Mouse (Mus musculus) MEL (cell line): ENCODE measurements around the gene Hmg20a. TPM values are rescaled to one million over a fixed set of nuclear protein-coding genes. Genes with fewer than 3 reads are reported as not detected.

Source experiments
- DNase-seq: peaks from one replicate; pipeline ENCODE4 v3.0.0; 2011; ENCODE audit warnings: low read depth, low spot score
- H3K27ac ChIP-seq: 2 replicates; pipeline ENCODE4 v1.5.1; 2012; ENCODE audit warnings: low read depth, mild to moderate bottlenecking, control low read depth, low read length, moderate library complexity; ENCODE audit not compliant: control insufficient read depth
- H3K27me3 ChIP-seq, 2 experiments: fragments of 150-350 bp in 1 of 2; sonication (generic) in 1 of 2; 2 replicates each; pipeline ENCODE4 v1.6.1; 2012; ENCODE audit warnings: low read length in 2 of 2, mild to moderate bottlenecking in 2 of 2, improper control_type of control experiment in 1 of 2, moderate library complexity in 1 of 2; ENCODE audit not compliant: insufficient read depth in 2 of 2, control insufficient read depth in 1 of 2
- H3K36me3 ChIP-seq, 2 experiments: 2 replicates each; pipeline ENCODE4 v1.6.1; 2012 to 2014; ENCODE audit warnings: low read length in 2 of 2, improper control_type of control experiment in 1 of 2, inconsistent platforms in 1 of 2, mild to moderate bottlenecking in 1 of 2; ENCODE audit not compliant: insufficient read depth in 2 of 2, control insufficient read depth in 1 of 2
- H3K4me1 ChIP-seq, 2 experiments: fragments of 150-350 bp in 1 of 2; sonication (generic) in 1 of 2; 2 replicates each; pipeline ENCODE4 v1.6.1; 2012; ENCODE audit warnings: low read length in 2 of 2, improper control_type of control experiment in 1 of 2, mild to moderate bottlenecking in 1 of 2; ENCODE audit not compliant: insufficient read depth in 2 of 2, control insufficient read depth in 1 of 2
- H3K4me3 ChIP-seq, 2 experiments: fragments of 150-350 bp in 1 of 2; sonication (generic) in 1 of 2; 2 replicates each; pipeline ENCODE4 v1.5.1; 2012; ENCODE audit warnings: low read depth in 2 of 2, low read length in 2 of 2, mild to moderate bottlenecking in 2 of 2, moderate library complexity in 2 of 2, control low read depth in 1 of 2, improper control_type of control experiment in 1 of 2; ENCODE audit not compliant: control insufficient read depth in 1 of 2, insufficient read depth in 1 of 2
- H3K79me2 ChIP-seq: 2 replicates; pipeline ENCODE4 v1.6.1; 2012; ENCODE audit warnings: mild to moderate bottlenecking, low read length, moderate library complexity; ENCODE audit not compliant: control insufficient read depth, poor library complexity, insufficient read depth
- H3K9ac ChIP-seq: 2 replicates; pipeline ENCODE4 v1.6.1; 2012; ENCODE audit warnings: low read depth, mild to moderate bottlenecking, control low read depth, low read length, moderate library complexity; ENCODE audit not compliant: control insufficient read depth, poor library complexity, severe bottlenecking
- H3K9me3 ChIP-seq: fragments of 150-350 bp; sonication (generic); replicated peaks from 2 replicates; pipeline ENCODE4 v1.6.1; 2012; ENCODE audit warnings: mild to moderate bottlenecking, low read length, improper control_type of control experiment, moderate library complexity; ENCODE audit not compliant: insufficient read depth
- BHLHE40 ChIP-seq: IDR thresholded peaks from 2 replicates; pipeline ENCODE4 v1.6.1; 2012; ENCODE audit warnings: low read depth, mild to moderate bottlenecking, inconsistent platforms, low read length, improper control_type of control experiment, borderline replicate concordance
- CTCF ChIP-seq, 3 experiments: IDR thresholded peaks in 2 of 3; conservative IDR thresholded peaks in 1 of 3; 2 replicates each; pipeline ENCODE4 v1.5.1; 2011 to 2012; ENCODE audit warnings: low read length in 3 of 3, low read depth in 2 of 3, mild to moderate bottlenecking in 2 of 3, improper control_type of control experiment in 1 of 3, inconsistent platforms in 1 of 3, mixed read lengths in 1 of 3, moderate library complexity in 1 of 3; ENCODE audit not compliant: control insufficient read depth in 1 of 3, insufficient read depth in 1 of 3, poor library complexity in 1 of 3, severe bottlenecking in 1 of 3
- E2F4 ChIP-seq: IDR thresholded peaks from 2 replicates; pipeline ENCODE4 v1.6.1; 2011; ENCODE audit warnings: low read depth, low read length, improper control_type of control experiment, borderline replicate concordance
- ELF1 ChIP-seq: IDR thresholded peaks from 2 replicates; pipeline ENCODE4 v1.6.1; 2014; ENCODE audit warnings: low read depth, mild to moderate bottlenecking, inconsistent platforms, low read length, improper control_type of control experiment, moderate library complexity
- ETS1 ChIP-seq: IDR thresholded peaks from 2 replicates; pipeline ENCODE4 v1.6.1; 2012; ENCODE audit warnings: low read depth, mild to moderate bottlenecking, inconsistent platforms, low read length, improper control_type of control experiment, moderate library complexity
- GABPA ChIP-seq: IDR thresholded peaks from 2 replicates; pipeline ENCODE4 v1.6.1; 2012; ENCODE audit warnings: low read depth, mild to moderate bottlenecking, inconsistent platforms, low read length, improper control_type of control experiment, moderate library complexity
- HCFC1 ChIP-seq: IDR thresholded peaks from 2 replicates; pipeline ENCODE4 v1.6.1; 2012; ENCODE audit warnings: low read depth, mild to moderate bottlenecking, inconsistent platforms, low read length, improper control_type of control experiment, moderate library complexity
- MAX ChIP-seq: IDR thresholded peaks from 2 replicates; pipeline ENCODE4 v1.6.1; 2011; ENCODE audit warnings: low read length, improper control_type of control experiment
- MYC ChIP-seq: IDR thresholded peaks from 2 replicates; pipeline ENCODE4 v1.6.1; 2011; ENCODE audit warnings: low read depth, mild to moderate bottlenecking, low read length, improper control_type of control experiment, moderate library complexity
- POLR2A ChIP-seq, 2 experiments: IDR thresholded peaks; 2 replicates each; pipeline ENCODE4 v1.6.1; 2011 to 2012; ENCODE audit warnings: low read length in 2 of 2, mild to moderate bottlenecking in 2 of 2, control low read depth in 1 of 2, improper control_type of control experiment in 1 of 2, low read depth in 1 of 2, moderate library complexity in 1 of 2; ENCODE audit not compliant: control insufficient read depth in 1 of 2, insufficient read depth in 1 of 2, poor library complexity in 1 of 2
- RCOR1 ChIP-seq: IDR thresholded peaks from 2 replicates; pipeline ENCODE4 v1.6.1; 2012; ENCODE audit warnings: low read depth, mild to moderate bottlenecking, inconsistent platforms, low read length, improper control_type of control experiment
- SIN3A ChIP-seq: IDR thresholded peaks from 2 replicates; pipeline ENCODE4 v1.6.1; 2012; ENCODE audit warnings: low read length, improper control_type of control experiment, inconsistent platforms
- USF1 ChIP-seq: IDR thresholded peaks from 2 replicates; pipeline ENCODE4 v1.6.1; 2014; ENCODE audit warnings: low read depth, mild to moderate bottlenecking, inconsistent platforms, low read length, improper control_type of control experiment, moderate library complexity
- ZC3H11A ChIP-seq: IDR thresholded peaks from 2 replicates; pipeline ENCODE4 v1.6.1; 2012; ENCODE audit warnings: low read depth, mild to moderate bottlenecking, inconsistent platforms, low read length, improper control_type of control experiment
- ZKSCAN1 ChIP-seq: IDR thresholded peaks from 2 replicates; pipeline ENCODE4 v1.6.1; 2012; ENCODE audit warnings: low read depth, mild to moderate bottlenecking, inconsistent platforms, low read length, improper control_type of control experiment, moderate library complexity
- ZMIZ1 ChIP-seq: IDR thresholded peaks from 2 replicates; pipeline ENCODE4 v1.6.1; 2012; ENCODE audit warnings: low read depth, mild to moderate bottlenecking, inconsistent platforms, low read length, improper control_type of control experiment, moderate library complexity
- polyA plus RNA-seq, 2 experiments: library from polyadenylated mRNA; stranded (reverse) in 1 of 2; unstranded in 1 of 2; fragments of >175 nt in 1 of 2; fragments of >200 nt in 1 of 2; gene quantifications; 2 replicates each; pipeline versions ENCODE4 v1.2.1 to v1.2.4; 2012; ENCODE audit warnings: low replicate concordance in 2 of 2, low read depth in 1 of 2; ENCODE audit not compliant: insufficient read length in 2 of 2, insufficient read depth in 1 of 2, missing spikeins in 1 of 2
- total RNA-seq: library from RNA; depleted of rRNA; stranded (reverse); fragments of 300-350 nt; gene quantifications from 2 replicates; pipeline ENCODE4 v1.2.3, GENCODE M21; 2012

Hmg20a gene
- total and polyA plus RNA-seq, 3 experiments, result 12.6 to 23.6 TPM; not detected in 1

- no peak overlapping the region for H3K27ac ChIP-seq
- no peaks in the 10 kb centered on the region for H3K27me3 ChIP-seq
- no peaks in the 10 kb centered on the region for H3K4me1 ChIP-seq
- H3K79me2 ChIP-seq, result no peaks in the 10 kb centered on the region
- peaks cover 0 to 2% of the 10 kb centered on the region in 2 experiments; a peak in 2 of 4 replicates for H3K36me3 ChIP-seq
- H3K9ac ChIP-seq, result no peak overlapping the region
- DNase-seq, result no peak
- TF ChIP-seq CTCF (IDR thresholded peaks at IDR 0.05 in 2 of 3, conservative IDR thresholded peaks at IDR 0.05 in 1 of 3; ENCODE audit: control insufficient read depth in 1 of 3, insufficient read depth in 1 of 3, low read depth in 2 of 3, low read length in 3 of 3, poor library complexity in 1 of 3, severe bottlenecking in 1 of 3) (no peak), GABPA (no peak), POLR2A (IDR thresholded peaks at IDR 0.05; ENCODE audit: control insufficient read depth in 1 of 2, insufficient read depth in 1 of 2, low read depth in 1 of 2, low read length in 2 of 2, poor library complexity in 1 of 2) (no peak), ZMIZ1 (no peak), MAX (no peak), ELF1 (no peak), HCFC1 (no peak), MYC (no peak)
- H3K9me3 ChIP-seq, result no peaks in the 10 kb centered on the region
- no peak overlapping the region for H3K4me3 ChIP-seq
These were observed 77.4 kb downstream of the Hmg20a start for GRCm38 (mm10) chr9:56495795-56496232.

GRCm38 (mm10) chr9:56496567-56496966, 78.2 kb downstream of the Hmg20a start:
- H3K4me1 ChIP-seq, result no peaks in the 10 kb centered on the region
- no peaks in the 10 kb centered on the region for H3K9me3 ChIP-seq
- no peaks in the 10 kb centered on the region for H3K79me2 ChIP-seq
- no peaks in the 10 kb centered on the region for H3K27me3 ChIP-seq
- no peak overlapping the region for H3K27ac ChIP-seq
- no peak overlapping the region for H3K4me3 ChIP-seq
- no peak for TF ChIP-seq BHLHE40
- no peak for TF ChIP-seq MYC
- no peak for TF ChIP-seq ZKSCAN1
- no peak for TF ChIP-seq ETS1
- no peak for TF ChIP-seq RCOR1
- no peak for TF ChIP-seq USF1
- no peak for TF ChIP-seq E2F4
- TF ChIP-seq ZC3H11A, result no peak
- no peak for TF ChIP-seq SIN3A
- no peak for TF ChIP-seq CTCF (IDR thresholded peaks at IDR 0.05 in 2 of 3, conservative IDR thresholded peaks at IDR 0.05 in 1 of 3; ENCODE audit: control insufficient read depth in 1 of 3, insufficient read depth in 1 of 3, low read depth in 2 of 3, low read length in 3 of 3, poor library complexity in 1 of 3, severe bottlenecking in 1 of 3)
- H3K36me3 ChIP-seq, result peaks cover 0 to under 1% of the 10 kb centered on the region in 2 experiments; a peak in 2 of 4 replicates
- no peak overlapping the region for H3K9ac ChIP-seq
- DNase-seq, result no peak
